Mouse (Mus musculus) layer of hippocampus, adult 9-10 months (tissue): ENCODE measurements at regions not wholly inside any gene's neighbourhood (a gene's known extent, or its start where the extent isn't known, plus 50 kb on each side); places are given as distances from the start of the nearest gene placed in this dataset.

ENCODE experiments used
- DNase-seq: peaks from one replicate; pipeline ENCODE4 v3.0.0; 2022; ENCODE audit warnings: low spot score

- no peak for DNase-seq
Observed at GRCm38 (mm10) chr4:98282275-98282674, 100.8 kb downstream of the Tm2d1 start.

- DNase-seq: no peak
Observed at GRCm38 (mm10) chr4:98258336-98258735, 124.8 kb downstream of the Tm2d1 start.

- DNase-seq: no peak
Observed at GRCm38 (mm10) chr4:98257711-98258110, 125.4 kb downstream of the Tm2d1 start.

- no peak for DNase-seq
Observed at GRCm38 (mm10) chr4:98254856-98255853, 128.0 kb downstream of the Tm2d1 start.

GRCm38 (mm10) chr4:98243941-98244929, 138.9 kb downstream of the Tm2d1 start:
- no peak for DNase-seq

GRCm38 (mm10) chr4:98243502-98243901, 139.6 kb downstream of the Tm2d1 start:
- DNase-seq: no peak

GRCm38 (mm10) chr4:98241921-98242320, 141.2 kb downstream of the Tm2d1 start:
- DNase-seq: no peak

- DNase-seq: no peak
Observed at GRCm38 (mm10) chr4:98240289-98240688, 142.8 kb downstream of the Tm2d1 start.

GRCm38 (mm10) chr4:98238075-98238474, 145.0 kb downstream of the Tm2d1 start:
- no peak for DNase-seq

- DNase-seq: no peak
Observed at GRCm38 (mm10) chr4:98237475-98237874, 145.6 kb downstream of the Tm2d1 start.

GRCm38 (mm10) chr4:98236006-98236783, 146.9 kb downstream of the Tm2d1 start:
- DNase-seq: no peak

- DNase-seq: no peak
Observed at GRCm38 (mm10) chr4:98228193-98228592, 154.9 kb downstream of the Tm2d1 start.

GRCm38 (mm10) chr4:98224366-98224765, 158.7 kb downstream of the Tm2d1 start:
- DNase-seq: no peak

- DNase-seq: no peak
Observed at GRCm38 (mm10) chr4:98223429-98223828, 159.7 kb downstream of the Tm2d1 start.

- no peak for DNase-seq
Observed at GRCm38 (mm10) chr4:98221566-98221965, 161.5 kb downstream of the Tm2d1 start.

- DNase-seq: no peak
Observed at GRCm38 (mm10) chr4:98215218-98215617, 167.9 kb downstream of the Tm2d1 start.

GRCm38 (mm10) chr4:98207446-98207845, 175.7 kb downstream of the Tm2d1 start:
- DNase-seq: no peak

- DNase-seq: no peak
Observed at GRCm38 (mm10) chr4:98206245-98206970, 176.7 kb downstream of the Tm2d1 start.

- DNase-seq: no peak
Observed at GRCm38 (mm10) chr4:98203129-98203528, 180.0 kb downstream of the Tm2d1 start.

GRCm38 (mm10) chr4:98202232-98202631, 180.9 kb downstream of the Tm2d1 start:
- peak; percentile 18 for DNase-seq

- DNase-seq: no peak
Observed at GRCm38 (mm10) chr4:98201102-98201501, 182.0 kb downstream of the Tm2d1 start.
